Mouse (Mus musculus) T-cell, adult 2 months (primary cell): ENCODE measurements around the gene Tnfaip2.

Experiments used
- DNase-seq: peaks from one replicate; pipeline ENCODE4 v3.0.0; 2022; ENCODE audit warnings: low spot score

The Tnfaip2 gene

DNA sequence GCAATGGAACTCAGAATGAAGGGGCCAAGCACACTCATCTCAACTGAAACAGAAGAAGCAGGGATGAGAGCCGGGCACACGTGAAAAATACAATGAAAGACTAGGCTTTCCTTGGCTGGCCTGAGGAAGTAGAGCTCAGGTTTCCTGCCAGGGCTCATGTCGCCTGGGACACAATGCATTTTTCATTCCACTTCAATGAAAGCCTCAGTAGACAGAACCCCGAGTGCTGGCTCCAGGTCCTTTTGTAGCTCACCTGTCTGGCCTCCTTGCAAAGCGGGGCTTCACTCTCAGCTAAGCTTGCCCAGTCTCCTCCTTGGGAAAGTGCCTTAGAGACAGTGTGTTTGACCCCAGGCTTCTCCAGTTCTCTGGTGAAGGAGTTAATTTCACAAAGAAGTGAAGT is 36.7 kb downstream of the Tnfaip2 start:
- no peak for DNase-seq

DNA sequence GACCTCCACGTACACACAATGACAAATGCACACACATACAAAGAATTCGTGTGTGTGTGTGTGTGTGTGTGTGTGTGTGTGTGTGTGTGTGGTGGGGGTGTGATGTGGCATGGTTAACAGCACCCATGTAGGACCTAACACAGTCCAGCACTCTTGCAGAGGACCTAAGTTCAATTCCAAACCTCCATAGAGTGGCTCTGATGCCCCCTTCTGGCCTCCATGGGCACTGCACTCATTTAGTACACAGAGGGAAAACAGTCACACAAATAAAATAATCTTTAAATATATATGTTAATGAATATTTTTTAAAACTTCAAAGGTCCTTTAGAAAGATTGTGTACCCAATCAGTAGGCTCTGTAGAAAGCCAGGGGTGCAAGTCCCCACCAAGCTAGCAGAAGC is 37.6 kb downstream of the Tnfaip2 start:
- DNase-seq: no peak

- DNase-seq: no peak
These were observed 42.9 kb downstream of the Tnfaip2 start for GRCm38 (mm10) chr12:111485046-111485651.

DNA sequence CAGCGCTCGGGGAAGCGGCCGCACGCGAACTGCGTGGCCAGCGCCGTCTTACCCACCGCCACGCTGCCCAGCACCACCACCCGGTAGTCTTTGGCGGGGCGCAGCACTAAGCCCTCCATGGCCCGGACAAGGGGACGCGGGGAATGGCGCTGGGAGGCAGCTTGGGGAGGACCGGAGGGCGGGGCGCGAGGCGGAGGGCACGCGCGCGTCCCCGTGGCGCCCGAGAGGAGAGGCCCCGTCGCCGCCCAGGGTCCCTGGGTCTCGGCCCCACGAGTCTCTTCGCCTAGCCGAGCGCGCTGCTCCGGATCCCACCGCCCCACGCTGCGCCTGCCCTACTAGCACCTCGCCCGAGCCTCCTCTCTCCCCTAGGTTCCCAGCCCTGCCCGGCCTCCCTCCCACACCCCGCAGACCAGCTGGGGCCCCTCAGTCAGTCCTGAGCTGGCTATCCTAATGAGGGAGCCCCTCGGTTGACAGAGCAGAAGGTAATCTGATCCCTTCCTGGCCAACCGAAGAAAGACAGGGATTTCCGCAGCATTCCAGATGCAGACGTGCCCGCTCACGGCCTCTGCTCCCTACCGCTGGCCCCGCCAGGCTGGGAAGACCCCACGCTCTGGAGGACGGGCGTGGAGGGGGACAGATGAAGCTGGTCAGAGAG is 43.5 kb downstream of the Tnfaip2 start, which contains the start of gene Gm266:
Gene Gm266, minus strand, starts transcription at position 172 of the 655 bp plus-strand sequence.
- DNase-seq: no peak

GRCm38 (mm10) chr12:111486455-111486854 is 44.2 kb downstream of the Tnfaip2 start:
- no peak for DNase-seq

DNA sequence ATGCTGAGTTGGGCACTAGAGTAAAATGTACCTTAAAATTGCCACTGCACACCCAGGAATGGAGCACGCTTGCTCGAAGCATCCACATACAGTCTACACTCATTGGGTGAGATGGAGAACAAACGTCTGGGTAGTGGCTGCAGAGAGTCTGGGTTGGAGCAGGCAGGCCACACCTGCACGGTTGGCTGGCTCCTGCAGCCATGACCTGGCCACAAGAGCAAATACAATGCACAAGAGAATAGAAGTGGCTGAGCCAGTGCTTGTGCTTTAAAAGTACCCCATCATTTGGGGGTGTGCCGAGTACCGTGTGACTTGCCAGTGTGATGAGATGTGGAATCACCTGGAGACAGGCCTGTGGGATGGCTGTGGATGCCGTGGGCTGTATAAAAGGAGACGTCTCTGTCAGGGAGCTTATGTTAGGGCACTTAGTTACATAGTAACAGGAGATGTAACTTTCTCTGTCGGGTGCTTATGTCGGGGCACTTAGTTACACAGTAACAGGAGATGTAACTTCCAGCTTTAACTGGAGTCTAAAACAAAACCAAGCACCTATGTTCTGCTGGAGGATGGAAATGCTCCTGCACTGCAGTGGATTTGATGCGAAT is 47.1 kb downstream of the Tnfaip2 start:
- DNase-seq: no peak

DNA sequence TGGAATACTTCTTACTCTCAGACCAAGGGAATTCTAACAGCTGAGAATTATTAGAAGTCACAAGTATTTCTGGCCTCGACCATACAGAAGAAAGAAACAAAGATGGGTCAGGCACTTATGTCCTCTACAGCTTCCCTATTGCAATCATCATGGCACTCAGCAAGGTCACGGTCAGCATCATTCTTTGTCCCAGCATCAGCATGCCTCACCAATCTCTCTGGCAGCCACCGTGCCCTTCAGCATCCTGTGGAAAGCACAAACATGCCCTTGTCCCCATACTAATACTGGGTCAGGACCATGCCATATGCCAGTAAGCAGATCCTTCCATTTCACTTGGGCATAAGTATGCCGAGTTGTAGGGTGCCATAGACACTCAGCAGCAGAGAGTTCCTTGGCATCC is 52.7 kb downstream of the Tnfaip2 start:
- DNase-seq: no peak

DNA sequence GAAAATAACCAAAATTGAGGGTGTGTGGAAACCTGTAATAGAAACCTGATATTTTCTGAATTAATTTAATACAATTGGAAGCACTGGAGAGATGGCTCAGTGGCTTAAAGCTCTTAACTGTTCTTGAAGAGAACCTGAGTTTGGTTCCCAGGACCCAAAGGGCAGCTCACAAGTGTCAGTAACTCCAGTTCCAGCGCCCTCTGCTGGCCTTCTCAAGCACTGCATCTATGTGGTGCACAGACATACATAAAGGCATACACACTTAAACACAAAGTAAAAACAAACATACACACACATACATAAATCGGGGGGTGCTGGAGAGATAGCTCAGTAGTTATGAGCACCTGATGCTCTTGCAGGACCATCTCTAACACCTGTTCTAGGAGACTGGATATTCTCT is 54.8 kb downstream of the Tnfaip2 start:
- DNase-seq: no peak

DNA sequence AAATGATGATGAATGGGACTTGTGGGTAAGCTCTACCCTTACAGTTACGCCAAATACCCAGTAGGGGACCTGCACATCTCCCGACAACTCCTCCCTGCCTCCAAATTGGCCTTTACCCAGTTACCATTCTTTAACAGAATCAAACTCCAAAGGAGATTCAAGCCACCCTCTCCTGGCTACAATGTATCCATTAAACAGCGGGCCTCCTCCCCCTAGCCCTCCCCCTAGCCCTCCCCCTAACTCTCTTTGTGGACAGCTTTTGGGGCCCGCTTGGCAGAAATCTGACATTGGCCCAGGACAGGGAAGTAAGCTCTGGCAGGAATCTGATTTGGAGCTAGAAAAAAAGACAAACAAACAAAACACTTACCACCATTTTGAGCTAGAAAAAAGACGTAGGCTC is 57.3 kb downstream of the Tnfaip2 start:
- DNase-seq: no peak

DNA sequence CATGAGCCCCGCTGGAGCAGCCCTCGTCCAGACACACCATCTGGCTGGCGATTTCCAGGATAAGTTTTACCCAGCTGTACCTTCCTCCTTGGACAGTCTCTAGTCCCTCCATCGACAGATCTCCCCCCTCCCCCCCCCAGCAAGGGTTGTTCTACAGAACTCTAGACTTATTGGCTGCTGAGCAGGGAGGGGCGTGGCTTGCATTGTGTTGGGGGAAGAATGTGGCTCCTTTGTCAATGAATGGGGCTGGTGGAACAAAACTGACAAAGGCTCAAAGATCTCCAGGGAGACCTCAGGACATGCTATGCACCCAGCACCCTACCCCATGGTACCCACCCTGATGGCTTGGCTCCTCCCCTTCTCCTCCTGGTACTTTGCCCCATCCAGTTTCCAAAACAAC is 58.5 kb downstream of the Tnfaip2 start:
- DNase-seq: no peak

- no peak for DNase-seq
These were observed 60.8 kb downstream of the Tnfaip2 start for GRCm38 (mm10) chr12:111503063-111503567.

DNA sequence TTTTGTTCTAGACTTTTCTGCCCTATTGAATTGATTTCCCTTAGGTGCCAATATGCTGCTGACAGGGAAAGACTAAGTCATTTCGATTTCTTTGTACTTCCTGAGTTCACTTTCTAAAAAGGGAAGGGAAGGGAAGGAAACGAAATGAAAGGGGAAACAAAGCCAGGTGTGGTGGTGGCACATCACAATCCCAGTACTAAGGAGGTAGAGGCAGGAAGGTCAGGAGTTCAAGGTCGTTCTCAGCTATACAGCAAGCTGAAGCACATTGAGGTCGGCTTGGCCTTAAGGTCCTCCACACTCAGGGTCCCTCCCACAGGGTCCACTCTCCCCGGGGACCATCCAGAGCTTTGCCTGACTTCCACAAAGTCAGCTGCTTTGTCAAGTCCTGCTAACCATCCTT is 61.3 kb downstream of the Tnfaip2 start:
- DNase-seq: no peak
